Mouse (Mus musculus): ENCODE results near the gene Pde1a. TPM values are rescaled to one million over a fixed set of nuclear protein-coding genes. Genes with fewer than 3 reads are reported as not detected.

The Pde1a gene
- polyA plus RNA-seq, 1 experiment = not detected

DNA sequence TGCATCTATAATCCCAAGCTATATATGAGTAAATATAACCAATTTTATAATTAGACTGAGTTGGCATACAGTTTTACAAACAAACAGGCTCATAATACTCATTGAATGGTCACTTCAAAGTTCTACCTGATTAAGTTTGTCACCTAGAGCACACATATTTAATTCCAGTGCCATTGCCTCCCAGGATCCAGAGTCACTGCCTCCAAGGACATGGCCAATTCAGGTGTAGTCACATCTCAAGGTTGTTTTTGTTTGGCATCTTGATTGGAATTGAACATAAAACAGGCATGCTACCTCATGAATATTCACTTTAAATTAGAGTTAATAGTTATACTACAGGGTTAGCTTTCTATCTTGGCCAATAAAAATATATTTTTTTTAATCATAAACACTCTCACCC is 157.0 kb downstream of the Pde1a start:
- Histone ChIP-seq H3K4me3 (replicated peaks) (no peak overlapping the region), H3K4me1 (no peaks in the 10 kb centered on the region), H3K27me3 (replicated peaks) (no peaks in the 10 kb centered on the region), H3K36me3 (replicated peaks; ENCODE audit: low read length) (no peaks in the 10 kb centered on the region), H3K9me3 (no peaks in the 10 kb centered on the region)
- TF ChIP-seq FLI1 (IDR thresholded peaks at IDR 0.05; ENCODE audit: low read length) (no peak), GATA1 (IDR thresholded peaks at IDR 0.05; ENCODE audit: borderline replicate concordance, low read length) (no peak)

DNA sequence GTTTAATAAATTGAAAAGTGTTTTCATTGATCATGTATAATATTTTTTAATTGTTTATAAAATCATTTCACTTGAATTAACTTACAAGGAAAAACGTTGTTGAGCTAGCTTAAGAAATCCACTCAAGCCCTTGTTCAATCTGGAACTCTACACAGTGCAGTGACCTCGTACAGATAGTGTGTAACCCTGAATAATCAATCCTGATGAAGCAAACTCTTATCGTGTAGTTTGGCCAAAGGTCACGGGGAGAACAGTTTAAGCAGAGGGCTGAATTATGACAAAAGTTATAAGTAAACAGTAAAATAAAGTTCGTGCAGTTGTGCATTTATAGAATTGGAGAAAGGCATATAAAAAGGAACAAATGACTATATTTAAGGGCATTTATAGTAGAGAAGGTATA is 159.7 kb downstream of the Pde1a start:
- H3K36me3 ChIP-seq (replicated peaks; ENCODE audit: low read length) = no peaks in the 10 kb centered on the region
- H3K4me1 ChIP-seq = no peaks in the 10 kb centered on the region
- no peaks in the 10 kb centered on the region for H3K9me3 ChIP-seq
- H3K4me3 ChIP-seq (replicated peaks) = no peak overlapping the region
- TF ChIP-seq GATA1 (IDR thresholded peaks at IDR 0.05; ENCODE audit: borderline replicate concordance, low read length) = no peak
- TF ChIP-seq FLI1 (IDR thresholded peaks at IDR 0.05; ENCODE audit: low read length) = no peak
- H3K27me3 ChIP-seq (replicated peaks) = no peaks in the 10 kb centered on the region

DNA sequence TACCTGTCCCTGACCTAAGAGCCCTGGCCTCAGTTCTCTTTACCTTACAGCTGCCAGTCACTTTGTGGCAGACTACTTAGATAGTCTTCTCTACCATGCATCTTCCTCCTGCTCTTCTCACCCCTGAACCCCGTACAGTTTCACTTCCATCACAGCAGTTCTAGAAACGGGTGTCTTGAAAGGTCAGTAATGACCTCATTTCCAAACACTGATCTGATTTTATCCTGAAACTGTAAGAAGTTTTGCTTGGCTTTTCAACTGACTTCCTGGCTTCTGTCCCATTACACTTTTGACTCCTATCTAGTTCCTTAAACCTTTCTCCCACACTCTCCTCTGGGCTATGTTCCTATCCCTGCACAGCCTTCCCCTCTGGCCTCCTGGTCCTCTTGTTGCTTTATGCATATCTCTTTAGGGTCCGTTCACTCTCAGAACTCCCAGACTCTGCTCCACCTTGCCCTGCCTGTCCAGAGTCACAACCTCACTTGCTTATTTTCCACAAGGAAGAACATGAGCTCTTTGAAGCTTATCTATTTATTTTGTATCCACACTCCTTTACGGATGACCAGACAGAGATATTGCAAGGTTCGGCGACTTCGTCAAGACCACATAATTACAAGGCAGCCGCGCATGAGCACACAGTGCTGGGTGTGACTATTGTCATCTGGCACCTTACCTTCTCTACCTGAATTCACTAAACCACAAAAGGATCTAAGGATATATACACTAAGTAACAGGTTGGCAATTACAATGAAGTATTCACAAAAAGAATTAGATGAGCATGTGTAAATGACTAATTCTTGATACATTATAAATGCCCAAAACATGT is 162.4 kb downstream of the Pde1a start:
- Histone ChIP-seq H3K9me3 (no peaks in the 10 kb centered on the region), H3K4me3 (replicated peaks) (no peak overlapping the region), H3K27me3 (replicated peaks) (no peaks in the 10 kb centered on the region), H3K4me1 (no peaks in the 10 kb centered on the region), H3K36me3 (replicated peaks; ENCODE audit: low read length) (no peaks in the 10 kb centered on the region)
- TF ChIP-seq FLI1 (IDR thresholded peaks at IDR 0.05; ENCODE audit: low read length) (no peak), GATA1 (IDR thresholded peaks at IDR 0.05; ENCODE audit: borderline replicate concordance, low read length) (no peak)

DNA sequence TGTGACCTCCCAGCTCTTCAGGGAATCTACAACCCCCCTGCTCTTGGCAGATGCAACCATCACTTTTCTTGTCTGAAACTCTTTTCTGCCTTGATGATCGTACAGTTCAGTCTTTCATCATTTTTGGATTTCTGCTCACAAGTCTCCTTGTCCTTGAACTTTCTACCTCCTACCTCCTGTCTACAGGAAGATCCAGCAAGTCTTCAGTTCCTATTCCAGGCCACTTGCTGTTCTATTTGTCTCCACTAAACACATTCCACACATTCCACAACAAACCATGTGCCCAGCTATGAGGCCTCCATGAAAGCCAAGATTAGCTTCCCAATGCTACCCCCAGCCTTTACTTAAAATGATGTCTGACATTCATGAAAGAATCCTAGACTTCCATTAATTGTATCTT is 163.2 kb downstream of the Pde1a start:
- Histone ChIP-seq H3K4me3 (replicated peaks) (no peak overlapping the region), H3K27me3 (replicated peaks) (no peaks in the 10 kb centered on the region), H3K9me3 (no peaks in the 10 kb centered on the region), H3K36me3 (replicated peaks; ENCODE audit: low read length) (no peaks in the 10 kb centered on the region), H3K4me1 (no peaks in the 10 kb centered on the region)
- TF ChIP-seq FLI1 (IDR thresholded peaks at IDR 0.05; ENCODE audit: low read length) (no peak), GATA1 (IDR thresholded peaks at IDR 0.05; ENCODE audit: borderline replicate concordance, low read length) (no peak)

DNA sequence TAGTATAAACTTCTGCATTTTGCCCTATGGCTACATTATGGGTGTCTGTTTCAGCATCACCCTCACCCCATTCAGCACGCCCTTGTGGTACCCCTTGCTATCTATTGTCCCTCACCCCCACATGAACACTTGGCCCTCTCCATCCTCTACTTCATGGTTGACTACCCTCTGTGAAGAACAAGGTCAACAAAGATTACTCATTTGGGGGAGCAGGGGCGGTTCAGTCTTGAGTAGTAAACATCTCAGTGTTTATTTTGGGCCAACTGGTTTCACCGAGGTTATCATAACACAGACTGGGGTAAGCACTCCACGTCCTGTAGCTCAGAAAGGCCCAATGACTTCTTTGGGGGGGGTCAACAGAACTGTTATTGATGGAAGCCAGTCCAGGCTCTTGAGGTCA is 164.3 kb downstream of the Pde1a start:
- Histone ChIP-seq H3K36me3 (replicated peaks; ENCODE audit: low read length) (no peaks in the 10 kb centered on the region), H3K4me1 (no peaks in the 10 kb centered on the region), H3K9me3 (no peaks in the 10 kb centered on the region), H3K27me3 (replicated peaks) (no peaks in the 10 kb centered on the region), H3K4me3 (replicated peaks) (no peak overlapping the region)
- TF ChIP-seq FLI1 (IDR thresholded peaks at IDR 0.05; ENCODE audit: low read length) (no peak), GATA1 (IDR thresholded peaks at IDR 0.05; ENCODE audit: borderline replicate concordance, low read length) (no peak)

DNA sequence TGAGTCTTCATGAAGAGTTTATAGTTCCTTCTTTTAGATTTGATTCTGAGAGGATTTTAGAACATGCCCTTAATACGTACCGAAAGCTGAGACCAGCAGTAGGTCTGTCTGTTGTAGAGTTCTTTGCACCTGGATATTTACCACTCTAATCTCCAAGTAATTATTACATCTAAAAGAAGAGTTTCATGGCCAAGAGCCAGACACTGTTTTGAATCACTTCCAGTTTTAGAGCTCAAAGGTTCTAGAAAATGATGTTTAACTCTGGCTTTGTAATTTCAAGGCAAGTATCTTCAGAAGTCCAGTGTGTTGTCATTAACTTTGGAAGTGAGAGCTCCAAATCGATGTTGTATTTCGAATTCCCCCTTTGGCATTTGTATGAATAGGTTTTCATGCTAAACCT is 167.8 kb downstream of the Pde1a start:
- TF ChIP-seq FLI1 (IDR thresholded peaks at IDR 0.05; ENCODE audit: low read length) (no peak), GATA1 (IDR thresholded peaks at IDR 0.05; ENCODE audit: borderline replicate concordance, low read length) (no peak)
- Histone ChIP-seq H3K27me3 (replicated peaks) (no peaks in the 10 kb centered on the region), H3K36me3 (replicated peaks; ENCODE audit: low read length) (no peaks in the 10 kb centered on the region), H3K4me3 (replicated peaks) (no peak overlapping the region), H3K4me1 (no peaks in the 10 kb centered on the region), H3K9me3 (no peaks in the 10 kb centered on the region)

DNA sequence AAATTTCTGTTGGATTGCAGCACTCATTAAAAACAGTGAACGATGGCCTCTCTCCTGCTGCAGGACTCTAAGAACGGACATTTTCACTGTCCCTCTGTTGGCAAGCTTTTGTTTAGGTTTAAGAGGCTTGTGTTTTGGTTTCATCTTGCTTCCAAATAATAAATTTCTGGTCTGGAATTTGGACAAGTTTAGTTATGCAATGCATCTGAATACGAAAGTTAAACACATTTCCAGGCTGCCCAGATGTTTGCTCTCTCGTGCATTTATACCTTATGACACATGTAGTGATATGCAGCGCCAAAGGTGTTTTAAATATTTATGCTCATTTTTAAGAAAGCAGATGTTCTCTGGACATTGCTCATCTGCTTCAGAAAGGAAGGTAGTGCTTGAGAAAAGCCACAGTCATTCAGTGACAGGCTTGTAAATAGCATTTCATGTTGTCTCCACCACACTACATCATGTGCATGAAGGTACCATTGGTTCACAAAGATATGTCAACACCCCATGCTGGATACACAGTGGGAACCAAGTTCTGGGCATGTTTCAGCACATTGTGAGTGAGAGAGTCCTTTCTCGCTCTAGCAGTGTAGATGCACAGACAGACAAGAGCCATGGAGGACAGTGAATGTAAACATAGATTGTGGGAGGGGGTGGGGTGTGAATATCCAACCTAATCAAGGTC is 171.5 kb downstream of the Pde1a start:
- Histone ChIP-seq H3K4me1 (no peaks in the 10 kb centered on the region), H3K4me3 (replicated peaks) (no peak overlapping the region), H3K9me3 (no peaks in the 10 kb centered on the region), H3K27me3 (replicated peaks) (no peaks in the 10 kb centered on the region), H3K36me3 (replicated peaks; ENCODE audit: low read length) (no peaks in the 10 kb centered on the region)
- no peak for TF ChIP-seq FLI1 (IDR thresholded peaks at IDR 0.05; ENCODE audit: low read length)
- no peak for TF ChIP-seq GATA1 (IDR thresholded peaks at IDR 0.05; ENCODE audit: borderline replicate concordance, low read length)

DNA sequence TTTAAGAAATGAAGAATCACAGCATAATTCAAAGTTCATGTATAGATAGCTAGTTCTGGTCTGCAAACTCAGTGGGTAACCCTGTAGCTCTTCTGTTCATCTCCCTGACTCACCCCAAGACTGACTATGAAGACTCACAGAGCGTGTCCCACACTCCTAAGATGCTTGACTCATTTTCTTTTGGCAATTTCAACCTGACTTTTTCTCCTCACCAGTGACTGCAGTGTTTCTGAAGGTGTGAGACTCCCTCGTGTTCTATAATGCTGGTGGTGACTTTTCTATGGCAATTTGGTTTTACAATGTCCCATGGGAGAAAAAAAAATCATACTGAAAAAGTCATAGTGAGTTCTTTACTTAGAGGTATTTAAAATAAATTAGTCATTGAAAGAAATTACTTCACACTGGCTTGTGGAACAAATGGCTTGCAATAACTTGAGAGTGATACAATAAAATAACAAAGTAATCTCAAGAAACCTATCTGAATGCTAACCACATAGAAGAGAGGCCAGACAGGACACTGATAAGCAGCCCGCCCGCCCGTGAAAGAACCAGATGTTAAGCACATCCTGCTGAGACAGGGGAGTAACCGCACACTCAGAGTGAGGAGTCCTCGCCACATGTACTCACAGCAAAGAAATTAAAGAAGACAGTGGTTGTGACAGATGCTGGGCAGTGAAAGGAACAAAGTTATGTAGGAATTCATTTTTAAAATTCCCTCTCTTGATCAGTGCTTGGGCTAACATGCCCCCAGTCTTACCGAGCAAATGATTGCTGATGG is 183.2 kb downstream of the Pde1a start:
- H3K4me1 ChIP-seq = peaks cover 3% of the 10 kb centered on the region; the same call in 1 of the 2 replicates
- no peak overlapping the region for H3K4me3 ChIP-seq (replicated peaks)
- H3K27me3 ChIP-seq (replicated peaks) = no peaks in the 10 kb centered on the region
- H3K36me3 ChIP-seq (replicated peaks; ENCODE audit: low read length) = no peaks in the 10 kb centered on the region
- TF ChIP-seq GATA1 (IDR thresholded peaks at IDR 0.05; ENCODE audit: borderline replicate concordance, low read length) (no peak), FLI1 (IDR thresholded peaks at IDR 0.05; ENCODE audit: low read length) (no peak)
- H3K9me3 ChIP-seq = no peaks in the 10 kb centered on the region

DNA sequence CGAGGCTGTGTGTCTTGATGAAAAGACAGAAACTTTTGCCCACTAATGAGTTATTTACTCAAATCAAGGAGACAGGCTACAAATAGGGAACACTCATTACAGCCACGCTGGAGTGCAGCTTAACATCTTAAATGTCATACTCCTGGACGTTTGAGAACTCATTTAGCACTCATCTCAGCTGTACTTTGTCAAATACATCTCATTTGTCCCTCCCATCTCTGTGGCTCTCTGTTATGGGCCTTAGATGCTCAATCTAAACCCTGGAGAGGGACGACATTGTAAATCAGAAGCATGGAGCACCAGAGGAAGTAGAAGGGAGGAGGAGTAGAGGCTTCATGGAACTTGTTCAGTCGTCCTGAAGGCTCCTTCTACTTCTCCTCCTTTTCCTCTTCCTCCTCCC is 194.6 kb downstream of the Pde1a start:
- Histone ChIP-seq H3K9me3 (peaks cover 10% of the 10 kb centered on the region), H3K36me3 (replicated peaks; ENCODE audit: low read length) (no peaks in the 10 kb centered on the region)

More for the DNA sequence above, 194.6 kb downstream of the Pde1a start:
- H3K27me3 ChIP-seq (replicated peaks) = no peaks in the 10 kb centered on the region
- no peak for TF ChIP-seq GATA1 (IDR thresholded peaks at IDR 0.05; ENCODE audit: borderline replicate concordance, low read length)
- no peaks in the 10 kb centered on the region for H3K4me1 ChIP-seq
- no peak overlapping the region for H3K4me3 ChIP-seq (replicated peaks)
